Comparison of ENCODE assay signal across 8 mouse cellular contexts in genomic region chr6:31660778-31661177, GRCm38 (mm10).
DNase-seq lines count a peak whose midpoint lies in the region; ATAC-seq and TF ChIP-seq lines count a peak whose summit lies in the region.

No protein-coding gene starts in this region.

- ATAC-seq in megakaryocyte, adult 5-6 weeks (ENCODE audit: poor library complexity, severe bottlenecking) = peak; percentile 54; the same call in 1 of the 2 replicates

- peak; percentile 57 to 86 for DNase-seq in adrenal gland, adult (ENCODE audit: inconsistent age in 2 of 2, low spot score in 1 of 2)
- no peak for DNase-seq in adrenal gland, adult 8-10 months
- peak; percentile 68 for DNase-seq in cerebellum, adult 9-10 months
- DNase-seq in frontal cortex, adult 2 months (ENCODE audit: extremely low spot score in 1 of 2, low spot score in 1 of 2) = peak; percentile 46 to 86
- DNase-seq in induced T-regulatory cell, adult 2 months (ENCODE audit: low read depth) = peak; percentile 68
- DNase-seq in left cerebral cortex, adult 2 months (ENCODE audit: extremely low spot score in 1 of 2, low spot score in 2 of 2) = peak; percentile 63 to 75
- peak; percentile 54 for DNase-seq in right cerebral cortex, postnatal 14 days

- intact Hi-C loops in left cerebral cortex, adult 2 months (cut with DNase I) = loop anchor here (5.0 to 10.0 kb wide), 4 partner anchors 277 to 1744 kb away; partner anchors contain the start of gene Plxna4

- no peak overlapping the region for H3K27ac ChIP-seq in left cerebral cortex, adult 2 months

- H3K4me3 ChIP-seq in left cerebral cortex, adult 2 months = no peak overlapping the region

- TF ChIP-seq CTCF in left cerebral cortex, adult 2 months (IDR thresholded peaks at IDR 0.05) = peak; percentile 94
